In genomic region chr4:145221379-145221778, GRCm38 (mm10) we compare ENCODE assay signal across 14 mouse cellular contexts. TPM values are rescaled to one million over a fixed set of nuclear protein-coding genes. Genes with fewer than 3 reads are reported as not detected.
DNase-seq lines count a peak whose midpoint lies in the region; ATAC-seq and TF ChIP-seq lines count a peak whose summit lies in the region.
"Had no signal": no experiment of that assay in that cellular context is flagged by ENCODE, and none has a peak within 500 bp of the region (broad histone marks: within the 10 kb centered on the region; RNA-seq: fewer than 3 reads in every experiment).

No protein-coding gene starts in this region.

- H3K27me3 ChIP-seq in heart, adult 2 months (ENCODE audit: control insufficient read depth, insufficient read depth, low read length) = no peaks in the 10 kb centered on the region
- H3K27me3 ChIP-seq in liver, embryonic 16.5 days (ENCODE audit: control insufficient read depth, insufficient read depth, low read depth, low read length) = no peaks in the 10 kb centered on the region
- H3K27me3 ChIP-seq: embryonic facial prominence, embryonic 15.5 days; forebrain, embryonic 12.5 days had no signal

- peak overlapping the region; percentile 31; the same call in 1 of the 2 replicates for H3K27ac ChIP-seq in heart, adult 2 months
- peak overlapping the region; percentile 34; the same call in 1 of the 2 replicates for H3K27ac ChIP-seq in liver, embryonic 16.5 days (ENCODE audit: low read length)
- H3K27ac ChIP-seq: embryonic facial prominence, embryonic 15.5 days; forebrain, embryonic 12.5 days; layer of hippocampus, adult 2 months; midbrain, embryonic 10.5 days had no signal

- no peaks in the 10 kb centered on the region for H3K9me3 ChIP-seq in liver, embryonic 16.5 days (replicated peaks; ENCODE audit: control insufficient read depth, low read length)
- H3K9me3 ChIP-seq: embryonic facial prominence, embryonic 15.5 days; forebrain, embryonic 12.5 days; midbrain, embryonic 10.5 days had no signal

- ATAC-seq in activated CD4-positive, CD25-positive, alpha-beta regulatory T cell, adult 4 months = peak; percentile 77
- no peak for ATAC-seq in liver, embryonic 16.5 days (ENCODE audit: low read depth)

- WGBS in heart, adult 2 months = 46% methylated on average over 2 of the region's 2 CpGs
- WGBS in liver, embryonic 16.5 days (ENCODE audit: insufficient replicate concordance) = 55% methylated on average over 2 of the region's 2 CpGs

- intact Hi-C loops in heart, adult 2 months (cut with DNase I) = no loop called here

- DNase-seq in heart, adult 2 months = no peak
- no peak for DNase-seq in heart, postnatal 4 days
- DNase-seq in 416B (ENCODE audit: low read depth) = peak; percentile 62
- no peak for DNase-seq in layer of hippocampus, adult 9-10 months (ENCODE audit: low spot score)
- DNase-seq in cerebellum, adult 18-20 months = no peak
- no peak for DNase-seq in urinary bladder, postnatal 4 days (ENCODE audit: low spot score in 2 of 2)
- DNase-seq: adrenal gland, postnatal 10 days; left cerebral cortex, postnatal 4 days had no signal

- TF ChIP-seq EP300 in heart, adult 2 months (IDR thresholded peaks at IDR 0.05; ENCODE audit: insufficient read depth, low read depth, low read length) = no peak

- H3K4me2 ChIP-seq in liver, embryonic 16.5 days (ENCODE audit: low read depth, low read length) = no peak overlapping the region
- H3K4me2 ChIP-seq: embryonic facial prominence, embryonic 15.5 days; forebrain, embryonic 12.5 days had no signal

- H3K4me1 ChIP-seq in heart, adult 2 months (ENCODE audit: control insufficient read depth, insufficient read depth, low read length) = peaks cover 10% of the 10 kb centered on the region
- peaks cover 26% of the 10 kb centered on the region for H3K4me1 ChIP-seq in liver, embryonic 16.5 days (ENCODE audit: control insufficient read depth, low read depth, low read length)
- H3K4me1 ChIP-seq: embryonic facial prominence, embryonic 15.5 days; forebrain, embryonic 12.5 days; midbrain, embryonic 10.5 days had no signal

- no peaks in the 10 kb centered on the region for H3K36me3 ChIP-seq in heart, adult 2 months (ENCODE audit: control insufficient read depth, insufficient read depth, low read length)
- no peaks in the 10 kb centered on the region for H3K36me3 ChIP-seq in liver, embryonic 16.5 days (ENCODE audit: control insufficient read depth, insufficient read depth)
- H3K36me3 ChIP-seq: embryonic facial prominence, embryonic 15.5 days; forebrain, embryonic 12.5 days; midbrain, embryonic 10.5 days had no signal

- H3K4me3 ChIP-seq in heart, adult 2 months = no peak overlapping the region
- no peak overlapping the region for H3K4me3 ChIP-seq in liver, embryonic 16.5 days (ENCODE audit: low read depth, low read length)
- H3K4me3 ChIP-seq: embryonic facial prominence, embryonic 15.5 days; forebrain, embryonic 12.5 days; layer of hippocampus, adult 2 months; midbrain, embryonic 10.5 days had no signal

- TF ChIP-seq CTCF in heart, adult 2 months (IDR thresholded peaks at IDR 0.05) = no peak

- no peak for TF ChIP-seq POLR2A in heart, adult 2 months (IDR thresholded peaks at IDR 0.05; ENCODE audit: insufficient read depth, low read depth, low read length)

- no peak overlapping the region for H3K9ac ChIP-seq in heart, adult 2 months (ENCODE audit: low read depth, low read length)
- H3K9ac ChIP-seq in liver, embryonic 16.5 days (ENCODE audit: low read depth, low read length) = 0 out of 2 replicates have a peak overlapping the region, but pooled peaks have one; percentile 4
- H3K9ac ChIP-seq: embryonic facial prominence, embryonic 15.5 days; forebrain, embryonic 12.5 days had no signal

- H3K79me2 ChIP-seq in heart, adult 2 months (replicated peaks; ENCODE audit: control insufficient read depth, insufficient read depth, low read length) = no peaks in the 10 kb centered on the region

RNA-seq across cellular contexts. Expression of gene Tnfrsf1b, which starts 25.3 kb away (rescaled TPM):
- 1 to 10 TPM; 4.8 to 5.4 TPM for total RNA-seq in heart, adult 2 months (2021)
- 7.6 and 10.9 TPM in 2 replicates for polyA plus RNA-seq in heart, adult 2 months (2012; rRNA removed)
- 1 to 10 TPM; 4.5 to 5.0 TPM for total RNA-seq in heart, postnatal 4 days (2021)
- polyA plus RNA-seq in activated CD4-positive, CD25-positive, alpha-beta regulatory T cell, adult 4 months (2017; shearing (Covaris generic)) = 100 to 1,000 TPM in 1 of 2 experiments, 10 to 100 TPM in 1; 87.9 to 139 TPM
- polyA plus RNA-seq in liver, embryonic 16.5 days (2015; fragmentation: Nextera tagmentation; extraction: Ambion mirVana) = 8.8 and 10.3 TPM in 2 replicates

RNA-seq across cellular contexts. Expression of gene Vps13d, which starts 26.6 kb away (rescaled TPM):
- total RNA-seq in heart, adult 2 months (2021) = 10 to 100 TPM; 65.8 to 77.1 TPM
- polyA plus RNA-seq in heart, adult 2 months (2012; rRNA removed) = 24.8 and 41.5 TPM in 2 replicates
- total RNA-seq in heart, postnatal 4 days (2021) = 10 to 100 TPM; 67.7 to 68.9 TPM
- polyA plus RNA-seq in activated CD4-positive, CD25-positive, alpha-beta regulatory T cell, adult 4 months (2017; shearing (Covaris generic)) = 10 to 100 TPM in 1 of 2 experiments, 1 to 10 TPM in 1; 9.2 to 17.9 TPM
- polyA plus RNA-seq in liver, embryonic 16.5 days (2015; fragmentation: Nextera tagmentation; extraction: Ambion mirVana) = 2.9 and 3.7 TPM in 2 replicates
